Mouse (Mus musculus) embryonic fibroblast, embryonic 13.5 days (primary cell): Measurements from ENCODE around the gene Mrpl54.

Source experiments
- CTCF ChIP-seq: IDR thresholded peaks from 2 replicates; pipeline ENCODE4 v1.5.1; 2011; ENCODE audit warnings: mild to moderate bottlenecking, control low read depth, low read length, moderate library complexity, borderline replicate concordance; ENCODE audit not compliant: insufficient read depth
- POLR2A ChIP-seq: IDR thresholded peaks from 2 replicates; pipeline ENCODE4 v1.6.1; 2011; ENCODE audit warnings: low read depth, mild to moderate bottlenecking, control low read depth, low read length, moderate library complexity

DNA sequence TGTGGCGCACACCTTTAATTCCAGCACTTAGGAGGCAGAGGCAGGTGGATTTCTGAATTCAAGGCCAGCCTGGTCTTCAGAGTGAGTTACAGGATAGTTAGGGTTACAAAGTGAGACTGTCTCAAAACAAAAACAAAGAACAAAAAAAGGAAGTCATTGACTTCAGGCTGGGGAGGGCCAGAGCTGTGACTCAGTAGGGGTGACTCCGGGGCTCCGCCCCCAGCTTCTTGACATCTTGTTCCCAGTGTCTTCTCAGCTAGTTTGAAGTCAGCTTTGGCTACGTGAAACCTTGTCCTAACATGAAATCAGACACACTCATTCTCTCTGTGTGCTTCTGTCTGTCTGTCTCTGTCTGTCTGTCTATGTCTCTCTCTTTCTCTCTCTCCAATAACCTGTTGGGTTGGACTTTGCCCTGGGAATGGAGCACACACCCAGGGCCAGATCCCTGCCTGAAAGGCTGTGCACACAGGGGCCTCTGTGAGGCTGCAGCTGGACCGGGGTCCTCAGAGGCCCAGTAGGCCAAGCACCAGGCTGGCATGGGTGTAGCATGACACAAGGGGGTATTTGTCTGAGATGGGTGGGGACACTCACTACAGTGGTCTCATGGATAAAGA lies 45.2 kb downstream of the Mrpl54 start:
- TF ChIP-seq CTCF (no peak), POLR2A (no peak)
